Mouse (Mus musculus) MEL (cell line): ENCODE measurements around the gene Elf5. TPM values are rescaled to one million over a fixed set of nuclear protein-coding genes. Genes with fewer than 3 reads are reported as not detected.

Experiments
- DNase-seq: peaks from one replicate; pipeline ENCODE4 v3.0.0; 2011; ENCODE audit warnings: low read depth, low spot score
- H3K27ac ChIP-seq: 2 replicates; pipeline ENCODE4 v1.5.1; 2012; ENCODE audit warnings: low read depth, mild to moderate bottlenecking, control low read depth, low read length, moderate library complexity; ENCODE audit not compliant: control insufficient read depth
- H3K27me3 ChIP-seq, 2 experiments: fragments of 150-350 bp in 1 of 2; sonication (generic) in 1 of 2; 2 replicates each; pipeline ENCODE4 v1.6.1; 2012; ENCODE audit warnings: low read length in 2 of 2, mild to moderate bottlenecking in 2 of 2, improper control_type of control experiment in 1 of 2, moderate library complexity in 1 of 2; ENCODE audit not compliant: insufficient read depth in 2 of 2, control insufficient read depth in 1 of 2
- H3K36me3 ChIP-seq, 2 experiments: 2 replicates each; pipeline ENCODE4 v1.6.1; 2012 to 2014; ENCODE audit warnings: low read length in 2 of 2, improper control_type of control experiment in 1 of 2, inconsistent platforms in 1 of 2, mild to moderate bottlenecking in 1 of 2; ENCODE audit not compliant: insufficient read depth in 2 of 2, control insufficient read depth in 1 of 2
- H3K4me1 ChIP-seq, 2 experiments: fragments of 150-350 bp in 1 of 2; sonication (generic) in 1 of 2; 2 replicates each; pipeline ENCODE4 v1.6.1; 2012; ENCODE audit warnings: low read length in 2 of 2, improper control_type of control experiment in 1 of 2, mild to moderate bottlenecking in 1 of 2; ENCODE audit not compliant: insufficient read depth in 2 of 2, control insufficient read depth in 1 of 2
- H3K4me3 ChIP-seq, 2 experiments: fragments of 150-350 bp in 1 of 2; sonication (generic) in 1 of 2; 2 replicates each; pipeline ENCODE4 v1.5.1; 2012; ENCODE audit warnings: low read depth in 2 of 2, low read length in 2 of 2, mild to moderate bottlenecking in 2 of 2, moderate library complexity in 2 of 2, control low read depth in 1 of 2, improper control_type of control experiment in 1 of 2; ENCODE audit not compliant: control insufficient read depth in 1 of 2, insufficient read depth in 1 of 2
- H3K79me2 ChIP-seq: 2 replicates; pipeline ENCODE4 v1.6.1; 2012; ENCODE audit warnings: mild to moderate bottlenecking, low read length, moderate library complexity; ENCODE audit not compliant: control insufficient read depth, poor library complexity, insufficient read depth
- H3K9ac ChIP-seq: 2 replicates; pipeline ENCODE4 v1.6.1; 2012; ENCODE audit warnings: low read depth, mild to moderate bottlenecking, control low read depth, low read length, moderate library complexity; ENCODE audit not compliant: control insufficient read depth, poor library complexity, severe bottlenecking
- H3K9me3 ChIP-seq: fragments of 150-350 bp; sonication (generic); replicated peaks from 2 replicates; pipeline ENCODE4 v1.6.1; 2012; ENCODE audit warnings: mild to moderate bottlenecking, low read length, improper control_type of control experiment, moderate library complexity; ENCODE audit not compliant: insufficient read depth
- CHD2 ChIP-seq: IDR thresholded peaks from 2 replicates; pipeline ENCODE4 v1.6.1; 2011; ENCODE audit warnings: low read length, improper control_type of control experiment
- CTCF ChIP-seq, 3 experiments: IDR thresholded peaks in 2 of 3; conservative IDR thresholded peaks in 1 of 3; 2 replicates each; pipeline ENCODE4 v1.5.1; 2011 to 2012; ENCODE audit warnings: low read length in 3 of 3, low read depth in 2 of 3, mild to moderate bottlenecking in 2 of 3, improper control_type of control experiment in 1 of 3, inconsistent platforms in 1 of 3, mixed read lengths in 1 of 3, moderate library complexity in 1 of 3; ENCODE audit not compliant: control insufficient read depth in 1 of 3, insufficient read depth in 1 of 3, poor library complexity in 1 of 3, severe bottlenecking in 1 of 3
- HCFC1 ChIP-seq: IDR thresholded peaks from 2 replicates; pipeline ENCODE4 v1.6.1; 2012; ENCODE audit warnings: low read depth, mild to moderate bottlenecking, inconsistent platforms, low read length, improper control_type of control experiment, moderate library complexity
- POLR2AphosphoS5 ChIP-seq: IDR thresholded peaks from 2 replicates; pipeline ENCODE4 v1.6.1; 2012; ENCODE audit warnings: low read depth, borderline replicate concordance, mild to moderate bottlenecking, inconsistent platforms, low read length, moderate library complexity, mixed read lengths
- RAD21 ChIP-seq: IDR thresholded peaks from 2 replicates; pipeline ENCODE4 v1.6.1; 2011; ENCODE audit warnings: mild to moderate bottlenecking, low read depth, low read length, improper control_type of control experiment
- SIN3A ChIP-seq: IDR thresholded peaks from 2 replicates; pipeline ENCODE4 v1.6.1; 2012; ENCODE audit warnings: low read length, improper control_type of control experiment, inconsistent platforms
- SMC3 ChIP-seq: IDR thresholded peaks from 2 replicates; pipeline ENCODE4 v1.6.1; 2011; ENCODE audit warnings: low read depth, low read length, improper control_type of control experiment
- TBP ChIP-seq: IDR thresholded peaks from 2 replicates; pipeline ENCODE4 v1.8.0; 2011; ENCODE audit warnings: low read depth, low read length, improper control_type of control experiment
- UBTF ChIP-seq: IDR thresholded peaks from 2 replicates; pipeline ENCODE4 v1.6.1; 2012; ENCODE audit warnings: low read depth, mild to moderate bottlenecking, inconsistent platforms, low read length, improper control_type of control experiment, moderate library complexity, borderline replicate concordance; ENCODE audit not compliant: insufficient read depth
- USF1 ChIP-seq: IDR thresholded peaks from 2 replicates; pipeline ENCODE4 v1.6.1; 2014; ENCODE audit warnings: low read depth, mild to moderate bottlenecking, inconsistent platforms, low read length, improper control_type of control experiment, moderate library complexity
- ZC3H11A ChIP-seq: IDR thresholded peaks from 2 replicates; pipeline ENCODE4 v1.6.1; 2012; ENCODE audit warnings: low read depth, mild to moderate bottlenecking, inconsistent platforms, low read length, improper control_type of control experiment
- polyA plus RNA-seq, 2 experiments: library from polyadenylated mRNA; stranded (reverse) in 1 of 2; unstranded in 1 of 2; fragments of >175 nt in 1 of 2; fragments of >200 nt in 1 of 2; gene quantifications; 2 replicates each; pipeline versions ENCODE4 v1.2.1 to v1.2.4; 2012; ENCODE audit warnings: low replicate concordance in 2 of 2, low read depth in 1 of 2; ENCODE audit not compliant: insufficient read length in 2 of 2, insufficient read depth in 1 of 2, missing spikeins in 1 of 2
- total RNA-seq: library from RNA; depleted of rRNA; stranded (reverse); fragments of 300-350 nt; gene quantifications from 2 replicates; pipeline ENCODE4 v1.2.3, GENCODE M21; 2012

Gene Elf5
- total and polyA plus RNA-seq, 3 experiments: 0.07 TPM; not detected in 2

DNA sequence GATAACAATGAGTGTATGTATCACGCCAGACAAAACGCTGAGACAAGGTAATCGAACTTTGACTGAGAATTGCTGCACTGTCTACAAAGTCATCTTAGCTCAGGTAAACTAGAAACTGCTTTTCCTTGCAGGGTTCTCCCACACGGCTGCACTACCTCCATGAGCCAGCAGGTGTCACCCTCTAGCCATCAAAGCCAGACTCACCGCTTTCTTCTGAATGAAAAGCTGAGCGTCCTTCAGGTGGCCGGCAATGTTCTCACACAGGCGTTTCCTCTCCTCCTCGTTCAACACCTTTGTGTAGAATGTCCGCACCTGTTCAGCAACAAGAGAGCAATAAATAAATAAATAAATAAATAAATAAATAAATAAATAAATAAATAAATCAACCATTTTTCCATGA, 45.2 kb downstream of the Elf5 start:
- DNase-seq: peak; percentile 67
- Histone ChIP-seq H3K79me2 (no peaks in the 10 kb centered on the region), H3K27me3 (no peaks in the 10 kb centered on the region), H3K9me3 (no peaks in the 10 kb centered on the region), H3K4me1 (no peaks in the 10 kb centered on the region), H3K4me3 (no peak overlapping the region), H3K27ac (no peak overlapping the region), H3K36me3 (peaks cover 0 to 28% of the 10 kb centered on the region in 2 experiments; a peak in 2 of 4 replicates), H3K9ac (no peak overlapping the region)
- TF ChIP-seq RAD21 (peak; percentile 96), SMC3 (peak; percentile 97), CTCF (IDR thresholded peaks at IDR 0.05 in 2 of 3, conservative IDR thresholded peaks at IDR 0.05 in 1 of 3; ENCODE audit: control insufficient read depth in 1 of 3, insufficient read depth in 1 of 3, low read depth in 2 of 3, low read length in 3 of 3, poor library complexity in 1 of 3, severe bottlenecking in 1 of 3) (peak; percentile 95 to 98 (median 95)), POLR2AphosphoS5 (no peak), ZC3H11A (peak; percentile 92)

DNA sequence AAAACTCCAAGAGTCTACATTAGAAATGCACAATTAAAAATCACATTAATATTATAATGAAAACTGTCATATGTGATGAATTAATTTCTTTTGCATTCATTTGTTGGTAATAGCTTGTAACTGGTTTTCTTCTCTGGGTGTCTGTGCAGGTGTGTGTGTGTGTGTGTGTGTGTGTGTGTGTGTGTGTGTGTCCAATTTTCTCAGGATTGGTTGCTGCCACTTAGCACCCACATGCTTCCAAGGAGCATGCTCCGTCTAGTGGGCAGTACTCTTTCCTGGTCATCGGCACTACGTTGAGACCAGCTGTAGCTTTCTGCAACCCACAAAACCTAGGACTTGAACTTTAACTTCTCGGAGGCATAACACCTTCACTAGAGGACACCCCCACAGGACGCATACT, 45.6 kb downstream of the Elf5 start:
- Histone ChIP-seq H3K27ac (no peak overlapping the region), H3K9me3 (no peaks in the 10 kb centered on the region), H3K36me3 (peaks cover 0 to 30% of the 10 kb centered on the region in 2 experiments; a peak in 2 of 4 replicates), H3K27me3 (no peaks in the 10 kb centered on the region), H3K4me3 (no peak overlapping the region)
- DNase-seq: no peak
- no peak for TF ChIP-seq UBTF
- TF ChIP-seq, all 39 proteins: peak for 0
- no peaks in the 10 kb centered on the region for H3K4me1 ChIP-seq
- no peaks in the 10 kb centered on the region for H3K79me2 ChIP-seq
- no peak overlapping the region for H3K9ac ChIP-seq

DNA sequence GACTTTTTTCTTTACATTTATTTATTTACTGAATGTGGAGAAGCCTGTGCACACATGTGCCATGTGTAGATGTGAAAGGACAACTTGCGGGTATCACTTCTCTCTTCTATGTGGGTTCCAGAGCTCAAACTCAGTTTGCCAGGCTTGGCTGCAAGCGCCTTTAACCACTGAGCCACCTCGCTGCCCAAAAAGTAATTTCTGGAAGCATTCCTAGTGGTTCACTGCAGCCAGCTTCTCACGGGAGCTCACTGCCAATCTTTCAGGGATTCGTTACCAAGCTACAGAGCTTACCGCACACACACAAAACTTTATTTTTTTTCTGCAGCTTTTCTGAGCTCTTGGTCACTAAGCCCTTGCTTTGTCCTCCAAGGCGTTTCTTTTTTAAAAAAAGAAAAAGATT, 46.1 kb downstream of the Elf5 start:
- TF ChIP-seq USF1 (no peak), HCFC1 (no peak), SIN3A (no peak), TBP (no peak), CHD2 (no peak)
- no peaks in the 10 kb centered on the region for H3K79me2 ChIP-seq
- no peaks in the 10 kb centered on the region for H3K9me3 ChIP-seq
- no peaks in the 10 kb centered on the region for H3K4me1 ChIP-seq
- H3K4me3 ChIP-seq: no peak overlapping the region
- DNase-seq: no peak
- no peak overlapping the region for H3K9ac ChIP-seq
- no peaks in the 10 kb centered on the region for H3K27me3 ChIP-seq
- H3K27ac ChIP-seq: no peak overlapping the region
- H3K36me3 ChIP-seq: peaks cover 0 to 30% of the 10 kb centered on the region in 2 experiments; a peak in 2 of 4 replicates
